Mouse (Mus musculus) MEL (cell line): Measurements from ENCODE around the gene Strap.

Experiments
- CTCF ChIP-seq, 3 experiments: IDR thresholded peaks in 2 of 3; conservative IDR thresholded peaks in 1 of 3; 2 replicates each; pipeline ENCODE4 v1.5.1; 2011 to 2012; ENCODE audit warnings: low read length in 3 of 3, low read depth in 2 of 3, mild to moderate bottlenecking in 2 of 3, improper control_type of control experiment in 1 of 3, inconsistent platforms in 1 of 3, mixed read lengths in 1 of 3, moderate library complexity in 1 of 3; ENCODE audit not compliant: control insufficient read depth in 1 of 3, insufficient read depth in 1 of 3, poor library complexity in 1 of 3, severe bottlenecking in 1 of 3
- GABPA ChIP-seq: IDR thresholded peaks from 2 replicates; pipeline ENCODE4 v1.6.1; 2012; ENCODE audit warnings: low read depth, mild to moderate bottlenecking, inconsistent platforms, low read length, improper control_type of control experiment, moderate library complexity
- JUND ChIP-seq: IDR thresholded peaks from 2 replicates; pipeline ENCODE4 v1.6.1; 2011; ENCODE audit warnings: low read depth, mild to moderate bottlenecking, improper control_type of control experiment, low read length
- MAFK ChIP-seq: IDR thresholded peaks from 2 replicates; pipeline ENCODE4 v1.6.1; 2011; ENCODE audit warnings: low read depth, mild to moderate bottlenecking, low read length, improper control_type of control experiment, borderline replicate concordance
- NRF1 ChIP-seq: IDR thresholded peaks from 2 replicates; pipeline ENCODE4 v1.6.1; 2014; ENCODE audit warnings: low read depth, mild to moderate bottlenecking, inconsistent platforms, low read length, improper control_type of control experiment, moderate library complexity; ENCODE audit not compliant: poor library complexity, insufficient read depth, severe bottlenecking
- POLR2A ChIP-seq, 2 experiments: IDR thresholded peaks; 2 replicates each; pipeline ENCODE4 v1.6.1; 2011 to 2012; ENCODE audit warnings: low read length in 2 of 2, mild to moderate bottlenecking in 2 of 2, control low read depth in 1 of 2, improper control_type of control experiment in 1 of 2, low read depth in 1 of 2, moderate library complexity in 1 of 2; ENCODE audit not compliant: control insufficient read depth in 1 of 2, insufficient read depth in 1 of 2, poor library complexity in 1 of 2
- TBP ChIP-seq: IDR thresholded peaks from 2 replicates; pipeline ENCODE4 v1.8.0; 2011; ENCODE audit warnings: low read depth, low read length, improper control_type of control experiment
- TCF12 ChIP-seq: IDR thresholded peaks from 2 replicates; pipeline ENCODE4 v1.6.1; 2014; ENCODE audit warnings: low read depth, mild to moderate bottlenecking, inconsistent platforms, low read length, improper control_type of control experiment, moderate library complexity
- ZC3H11A ChIP-seq: IDR thresholded peaks from 2 replicates; pipeline ENCODE4 v1.6.1; 2012; ENCODE audit warnings: low read depth, mild to moderate bottlenecking, inconsistent platforms, low read length, improper control_type of control experiment

DNA sequence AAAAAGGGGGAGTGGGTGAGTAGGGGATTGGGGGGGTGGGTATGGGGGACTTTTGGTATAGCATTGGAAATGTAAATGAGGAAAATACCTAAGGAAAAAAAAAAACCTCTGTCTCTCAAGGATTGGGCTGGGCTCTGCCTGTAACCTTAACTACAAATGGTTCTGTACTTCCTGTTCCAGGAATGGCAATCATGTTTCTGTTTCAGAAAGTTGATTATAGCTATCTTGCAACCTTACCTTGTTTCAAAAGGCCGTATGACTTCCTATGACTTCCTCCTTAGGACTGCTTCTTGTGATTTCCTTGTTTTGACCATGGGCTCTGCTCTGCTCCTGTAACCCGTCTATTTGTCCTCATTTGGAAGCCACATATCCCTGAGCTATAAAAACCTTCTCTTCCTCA lies 40.6 kb upstream of the Strap start:
- TF ChIP-seq MAFK (no peak), TCF12 (no peak), CTCF (IDR thresholded peaks at IDR 0.05 in 2 of 3, conservative IDR thresholded peaks at IDR 0.05 in 1 of 3; ENCODE audit: control insufficient read depth in 1 of 3, insufficient read depth in 1 of 3, low read depth in 2 of 3, low read length in 3 of 3, poor library complexity in 1 of 3, severe bottlenecking in 1 of 3) (no peak), TBP (no peak), GABPA (no peak), POLR2A (IDR thresholded peaks at IDR 0.05; ENCODE audit: control insufficient read depth in 1 of 2, insufficient read depth in 1 of 2, low read depth in 1 of 2, low read length in 2 of 2, poor library complexity in 1 of 2) (no peak), JUND (no peak), NRF1 (no peak), ZC3H11A (no peak)
